Mouse (Mus musculus): ENCODE measurements at regions not wholly inside any gene's neighbourhood (a gene's known extent, or its start where the extent isn't known, plus 50 kb on each side); places are given as distances from the start of the nearest gene placed in this dataset.

GRCm38 (mm10) chr4:153114998-153115397, 367.6 kb downstream of the Ajap1 start:
- no peak overlapping the region for H3K27ac ChIP-seq (ENCODE audit: low read depth, low read length)
- WGBS: 72% methylated on average over 7 of the region's 7 CpGs
- H3K27me3 ChIP-seq (ENCODE audit: control insufficient read depth, insufficient read depth, low read length): no peaks in the 10 kb centered on the region
- H3K4me1 ChIP-seq (ENCODE audit: control insufficient read depth, insufficient read depth, low read length): no peaks in the 10 kb centered on the region
- no peak overlapping the region for H3K4me2 ChIP-seq
- DNase-seq (ENCODE audit: low spot score, missing footprints) (no peak), ATAC-seq (ENCODE audit: low FRiP score) (no peak)
- H3K4me3 ChIP-seq (ENCODE audit: low read depth, low read length): no peak overlapping the region
- no peaks in the 10 kb centered on the region for H3K9me3 ChIP-seq (ENCODE audit: control insufficient read depth, low read length)
- H3K9ac ChIP-seq (ENCODE audit: low read length): no peak overlapping the region
- no peaks in the 10 kb centered on the region for H3K36me3 ChIP-seq (ENCODE audit: control insufficient read depth, insufficient read depth, low read length)

GRCm38 (mm10) chr4:153113577-153113976, 369.0 kb downstream of the Ajap1 start:
- H3K9me3 ChIP-seq (ENCODE audit: control insufficient read depth, low read length): no peaks in the 10 kb centered on the region

GRCm38 (mm10) chr4:153110291-153110746, 372.3 kb downstream of the Ajap1 start:
- Histone ChIP-seq H3K27ac (ENCODE audit: low read depth, low read length) (no peak overlapping the region), H3K4me2 (no peak overlapping the region), H3K9ac (ENCODE audit: low read length) (no peak overlapping the region), H3K4me1 (ENCODE audit: control insufficient read depth, insufficient read depth, low read length) (no peaks in the 10 kb centered on the region), H3K27me3 (ENCODE audit: control insufficient read depth, insufficient read depth, low read length) (no peaks in the 10 kb centered on the region), H3K4me3 (ENCODE audit: low read depth, low read length) (no peak overlapping the region), H3K36me3 (ENCODE audit: control insufficient read depth, insufficient read depth, low read length) (no peaks in the 10 kb centered on the region), H3K9me3 (ENCODE audit: control insufficient read depth, low read length) (no peaks in the 10 kb centered on the region)
- 72% methylated on average over 16 of the region's 16 CpGs for WGBS
- no peak for ATAC-seq (ENCODE audit: low FRiP score)
- no peak for DNase-seq (ENCODE audit: low spot score, missing footprints)

More at GRCm38 (mm10) chr4:153113577-153113976, 369.0 kb downstream of the Ajap1 start:
- Histone ChIP-seq H3K27ac (ENCODE audit: low read depth, low read length) (no peak overlapping the region), H3K4me3 (ENCODE audit: low read depth, low read length) (no peak overlapping the region), H3K27me3 (ENCODE audit: control insufficient read depth, insufficient read depth, low read length) (no peaks in the 10 kb centered on the region), H3K36me3 (ENCODE audit: control insufficient read depth, insufficient read depth, low read length) (no peaks in the 10 kb centered on the region), H3K9ac (ENCODE audit: low read length) (no peak overlapping the region), H3K4me1 (ENCODE audit: control insufficient read depth, insufficient read depth, low read length) (no peaks in the 10 kb centered on the region), H3K4me2 (no peak overlapping the region)
- ATAC-seq (ENCODE audit: low FRiP score) (no peak), DNase-seq (ENCODE audit: low spot score, missing footprints) (no peak)
- WGBS: 39% methylated on average over 2 of the region's 2 CpGs

- Histone ChIP-seq H3K9me3 (ENCODE audit: control insufficient read depth, low read length) (no peaks in the 10 kb centered on the region), H3K9ac (ENCODE audit: low read length) (no peak overlapping the region), H3K27ac (ENCODE audit: low read depth, low read length) (no peak overlapping the region), H3K4me3 (ENCODE audit: low read depth, low read length) (no peak overlapping the region), H3K4me2 (no peak overlapping the region), H3K27me3 (ENCODE audit: control insufficient read depth, insufficient read depth, low read length) (no peaks in the 10 kb centered on the region), H3K4me1 (ENCODE audit: control insufficient read depth, insufficient read depth, low read length) (no peaks in the 10 kb centered on the region; the same call in 1 of the 2 replicates), H3K36me3 (ENCODE audit: control insufficient read depth, insufficient read depth, low read length) (no peaks in the 10 kb centered on the region)
- no peak for ATAC-seq (ENCODE audit: low FRiP score)
- 85% methylated on average over 12 of the region's 12 CpGs for WGBS
- no peak for DNase-seq (ENCODE audit: low spot score, missing footprints)
Measured at GRCm38 (mm10) chr4:153098591-153098990, 384.0 kb downstream of the Ajap1 start.

- DNase-seq (ENCODE audit: low spot score, missing footprints): no peak
- Histone ChIP-seq H3K4me2 (no peak overlapping the region), H3K9me3 (ENCODE audit: control insufficient read depth, low read length) (no peaks in the 10 kb centered on the region), H3K27me3 (ENCODE audit: control insufficient read depth, insufficient read depth, low read length) (no peaks in the 10 kb centered on the region), H3K9ac (ENCODE audit: low read length) (no peak overlapping the region), H3K4me3 (ENCODE audit: low read depth, low read length) (no peak overlapping the region), H3K4me1 (ENCODE audit: control insufficient read depth, insufficient read depth, low read length) (no peaks in the 10 kb centered on the region; the same call in 1 of the 2 replicates), H3K27ac (ENCODE audit: low read depth, low read length) (no peak overlapping the region), H3K36me3 (ENCODE audit: control insufficient read depth, insufficient read depth, low read length) (no peaks in the 10 kb centered on the region)
- ATAC-seq (ENCODE audit: low FRiP score): no peak
- WGBS: 75% methylated on average over 1 of the region's 1 CpGs
Measured at GRCm38 (mm10) chr4:153097601-153098000, 385.0 kb downstream of the Ajap1 start.

GRCm38 (mm10) chr4:153093129-153093528, 389.5 kb downstream of the Ajap1 start:
- no peak for DNase-seq (ENCODE audit: low spot score, missing footprints)
- Histone ChIP-seq H3K9ac (ENCODE audit: low read length) (no peak overlapping the region), H3K4me3 (ENCODE audit: low read depth, low read length) (no peak overlapping the region), H3K27me3 (ENCODE audit: control insufficient read depth, insufficient read depth, low read length) (no peaks in the 10 kb centered on the region), H3K27ac (ENCODE audit: low read depth, low read length) (no peak overlapping the region), H3K36me3 (ENCODE audit: control insufficient read depth, insufficient read depth, low read length) (no peaks in the 10 kb centered on the region), H3K4me1 (ENCODE audit: control insufficient read depth, insufficient read depth, low read length) (no peaks in the 10 kb centered on the region; the same call in 1 of the 2 replicates), H3K4me2 (no peak overlapping the region), H3K9me3 (ENCODE audit: control insufficient read depth, low read length) (no peaks in the 10 kb centered on the region)
- WGBS: 84% methylated on average over 3 of the region's 3 CpGs
- no peak for ATAC-seq (ENCODE audit: low FRiP score)

- Histone ChIP-seq H3K4me2 (no peak overlapping the region), H3K4me3 (ENCODE audit: low read depth, low read length) (no peak overlapping the region), H3K9ac (ENCODE audit: low read length) (no peak overlapping the region), H3K9me3 (ENCODE audit: control insufficient read depth, low read length) (no peaks in the 10 kb centered on the region), H3K36me3 (ENCODE audit: control insufficient read depth, insufficient read depth, low read length) (no peaks in the 10 kb centered on the region), H3K27me3 (ENCODE audit: control insufficient read depth, insufficient read depth, low read length) (no peaks in the 10 kb centered on the region), H3K4me1 (ENCODE audit: control insufficient read depth, insufficient read depth, low read length) (no peaks in the 10 kb centered on the region), H3K27ac (ENCODE audit: low read depth, low read length) (no peak overlapping the region)
- ATAC-seq (ENCODE audit: low FRiP score) (no peak), DNase-seq (ENCODE audit: low spot score, missing footprints) (no peak)
- WGBS: 50% methylated on average over 14 of the region's 14 CpGs
Measured at GRCm38 (mm10) chr4:153082166-153082565, 400.4 kb downstream of the Ajap1 start.

- H3K9me3 ChIP-seq (ENCODE audit: control insufficient read depth, low read length): no peaks in the 10 kb centered on the region
- DNase-seq (ENCODE audit: low spot score, missing footprints): no peak
- H3K9ac ChIP-seq (ENCODE audit: low read length): no peak overlapping the region
- H3K27me3 ChIP-seq (ENCODE audit: control insufficient read depth, insufficient read depth, low read length): no peaks in the 10 kb centered on the region
- no peak for ATAC-seq (ENCODE audit: low FRiP score)
- H3K4me3 ChIP-seq (ENCODE audit: low read depth, low read length): no peak overlapping the region
- no peak overlapping the region for H3K4me2 ChIP-seq
- H3K4me1 ChIP-seq (ENCODE audit: control insufficient read depth, insufficient read depth, low read length): peaks cover 4% of the 10 kb centered on the region
- H3K36me3 ChIP-seq (ENCODE audit: control insufficient read depth, insufficient read depth, low read length): no peaks in the 10 kb centered on the region
- no peak overlapping the region for H3K27ac ChIP-seq (ENCODE audit: low read depth, low read length)
- WGBS: 84% methylated on average over 3 of the region's 3 CpGs
Measured at GRCm38 (mm10) chr4:153074590-153074989, 408.0 kb downstream of the Ajap1 start.

- 57% methylated on average over 15 of the region's 15 CpGs for WGBS
- Histone ChIP-seq H3K27me3 (ENCODE audit: control insufficient read depth, insufficient read depth, low read length) (no peaks in the 10 kb centered on the region), H3K27ac (ENCODE audit: low read depth, low read length) (no peak overlapping the region), H3K4me3 (ENCODE audit: low read depth, low read length) (no peak overlapping the region), H3K9me3 (ENCODE audit: control insufficient read depth, low read length) (no peaks in the 10 kb centered on the region), H3K4me2 (no peak overlapping the region), H3K4me1 (ENCODE audit: control insufficient read depth, insufficient read depth, low read length) (peaks cover 4% of the 10 kb centered on the region), H3K36me3 (ENCODE audit: control insufficient read depth, insufficient read depth, low read length) (no peaks in the 10 kb centered on the region), H3K9ac (ENCODE audit: low read length) (no peak overlapping the region)
- DNase-seq (ENCODE audit: low spot score, missing footprints): no peak
- no peak; the same call in 1 of the 2 replicates for ATAC-seq (ENCODE audit: low FRiP score)
Measured at GRCm38 (mm10) chr4:153070190-153070745, 412.3 kb downstream of the Ajap1 start.
